Mouse (Mus musculus): ENCODE data around the gene Tmem120b.

DNA sequence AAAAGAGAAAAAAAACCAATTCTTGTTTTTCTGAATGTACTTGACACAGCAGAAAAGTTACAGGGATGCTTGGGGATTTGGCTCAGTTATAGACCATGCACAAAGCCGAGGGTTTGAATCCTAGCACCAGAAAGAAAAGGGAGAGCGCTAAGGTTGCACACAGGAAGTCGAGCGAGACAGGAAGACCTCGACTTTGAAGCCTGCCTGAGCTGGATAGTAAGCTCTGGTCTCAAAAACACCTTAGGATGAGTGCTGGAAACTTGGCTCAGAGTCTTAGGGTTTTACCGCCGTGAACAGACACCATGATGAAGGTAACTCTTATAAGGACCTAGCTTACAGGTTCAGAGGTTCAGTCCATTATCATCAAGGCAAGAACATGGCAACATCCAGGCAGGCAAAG is 46.8 kb upstream of the Tmem120b start:
- no peak for TF ChIP-seq CTCF (IDR thresholded peaks at IDR 0.05; ENCODE audit: low read depth, low read length)
- TF ChIP-seq POLR2A (IDR thresholded peaks at IDR 0.05; ENCODE audit: extremely low read depth, insufficient read depth, low read length) = no peak
